Comparison of ENCODE assay signal across 13 mouse cellular contexts in genomic region chr9:102307656-102308055, GRCm38 (mm10). TPM values are rescaled to one million over a fixed set of nuclear protein-coding genes. Genes with fewer than 3 reads are reported as not detected.
DNase-seq lines count a peak whose midpoint lies in the region; ATAC-seq and TF ChIP-seq lines count a peak whose summit lies in the region.
"Had no signal": no experiment of that assay in that cellular context is flagged by ENCODE, and none has a peak within 500 bp of the region (broad histone marks: within the 10 kb centered on the region; RNA-seq: fewer than 3 reads in every experiment).

No protein-coding gene starts in this region.

- no peak overlapping the region for H3K4me2 ChIP-seq in kidney, embryonic 14.5 days (replicated peaks; ENCODE audit: low read depth, low read length)
- H3K4me2 ChIP-seq in midbrain, embryonic 16.5 days (ENCODE audit: low read length), result no peak overlapping the region
- no peak overlapping the region for H3K4me2 ChIP-seq in midbrain, embryonic 13.5 days (replicated peaks)
- H3K4me2 ChIP-seq: liver, embryonic 15.5 days had no signal

- no peak for TF ChIP-seq CTCF in gastrocnemius, adult 2 months (IDR thresholded peaks at IDR 0.05)

- 0 out of 2 replicates have a peak, but pooled peaks cover 2% of the 10 kb centered on the region for H3K4me1 ChIP-seq in kidney, embryonic 14.5 days (ENCODE audit: control insufficient read depth, insufficient read depth, low read length)
- peaks cover 29% of the 10 kb centered on the region for H3K4me1 ChIP-seq in midbrain, embryonic 16.5 days (ENCODE audit: control insufficient read depth, insufficient read depth, low read length)
- peaks cover 46% of the 10 kb centered on the region for H3K4me1 ChIP-seq in midbrain, embryonic 13.5 days (replicated peaks)
- H3K4me1 ChIP-seq: liver, embryonic 15.5 days had no signal

- no peak for DNase-seq in gastrocnemius, adult 2 months
- DNase-seq in gastrocnemius, postnatal 4 days (ENCODE audit: low spot score in 2 of 2), result no peak
- no peak for DNase-seq in kidney, postnatal 14 days
- DNase-seq in retina, embryonic 14.5 days (ENCODE audit: low spot score), result peak; percentile 24
- no peak for DNase-seq in urinary bladder, postnatal 4 days (ENCODE audit: low spot score in 2 of 2)

- intact Hi-C loops in gastrocnemius, adult 2 months (cut with DNase I), result no loop called here

- H3K27me3 ChIP-seq in kidney, embryonic 14.5 days (ENCODE audit: control insufficient read depth, insufficient read depth, low read length), result peaks cover 3% of the 10 kb centered on the region; the same call in 1 of the 2 replicates
- H3K27me3 ChIP-seq in midbrain, embryonic 16.5 days (ENCODE audit: control insufficient read depth, insufficient read depth, low read depth, low read length), result no peaks in the 10 kb centered on the region
- no peaks in the 10 kb centered on the region for H3K27me3 ChIP-seq in midbrain, embryonic 13.5 days
- H3K27me3 ChIP-seq: liver, embryonic 15.5 days had no signal

- peaks cover 3% of the 10 kb centered on the region; the same call in 1 of the 2 replicates for H3K9me3 ChIP-seq in kidney, embryonic 14.5 days (ENCODE audit: control insufficient read depth, low read length)
- H3K9me3 ChIP-seq in midbrain, embryonic 16.5 days (replicated peaks; ENCODE audit: control insufficient read depth, low read length, poor library complexity, severe bottlenecking), result no peaks in the 10 kb centered on the region; the same call in 1 of the 2 replicates
- peaks cover 5% of the 10 kb centered on the region; the same call in 1 of the 2 replicates for H3K9me3 ChIP-seq in midbrain, embryonic 13.5 days
- H3K9me3 ChIP-seq: liver, embryonic 15.5 days had no signal

- WGBS in kidney, embryonic 14.5 days, result 31% methylated on average over 4 of the region's 4 CpGs
- WGBS in midbrain, embryonic 16.5 days, result 28% methylated on average over 4 of the region's 4 CpGs
- WGBS in midbrain, embryonic 13.5 days, result 28% methylated on average over 4 of the region's 4 CpGs

- ATAC-seq in kidney, embryonic 14.5 days (ENCODE audit: low FRiP score, low TSS enrichment), result no peak
- ATAC-seq in midbrain, embryonic 16.5 days, result 0 out of 2 replicates have a peak, but pooled peaks have one; percentile 9
- no peak for ATAC-seq in midbrain, embryonic 13.5 days
- ATAC-seq: activated CD4-positive, CD25-positive, alpha-beta regulatory T cell, adult 4 months had no signal

- peak overlapping the region; percentile 59 for H3K27ac ChIP-seq in gastrocnemius, adult 2 months
- H3K27ac ChIP-seq in kidney, embryonic 14.5 days (ENCODE audit: low read depth, low read length), result peak overlapping the region; percentile 42; the same call in 1 of the 2 replicates
- 0 out of 2 replicates have a peak overlapping the region, but pooled peaks have one; percentile 33 for H3K27ac ChIP-seq in midbrain, embryonic 16.5 days (ENCODE audit: low read length)
- H3K27ac ChIP-seq in midbrain, embryonic 13.5 days, result no peak overlapping the region
- H3K27ac ChIP-seq: liver, embryonic 15.5 days had no signal

- no peaks in the 10 kb centered on the region for H3K36me3 ChIP-seq in kidney, embryonic 14.5 days (ENCODE audit: control insufficient read depth, insufficient read depth, low read length)
- H3K36me3 ChIP-seq in midbrain, embryonic 16.5 days (ENCODE audit: control insufficient read depth, insufficient read depth, low read length), result no peaks in the 10 kb centered on the region
- H3K36me3 ChIP-seq in midbrain, embryonic 13.5 days, result no peaks in the 10 kb centered on the region
- H3K36me3 ChIP-seq: liver, embryonic 15.5 days had no signal

- H3K4me3 ChIP-seq in gastrocnemius, adult 2 months, result no peak overlapping the region
- no peak overlapping the region for H3K4me3 ChIP-seq in kidney, embryonic 14.5 days (ENCODE audit: low read length)
- no peak overlapping the region for H3K4me3 ChIP-seq in midbrain, embryonic 16.5 days (ENCODE audit: low read depth, low read length)
- H3K4me3 ChIP-seq in midbrain, embryonic 13.5 days (replicated peaks), result no peak overlapping the region
- H3K4me3 ChIP-seq: liver, embryonic 15.5 days had no signal

- no peak overlapping the region for H3K9ac ChIP-seq in kidney, embryonic 14.5 days (ENCODE audit: low read depth, low read length)
- H3K9ac ChIP-seq in midbrain, embryonic 16.5 days (ENCODE audit: low read depth, low read length), result no peak overlapping the region
- H3K9ac ChIP-seq in midbrain, embryonic 13.5 days (replicated peaks), result no peak overlapping the region
- H3K9ac ChIP-seq: liver, embryonic 15.5 days had no signal

RNA-seq across cellular contexts. Expression of gene Ephb1, which starts 46.8 kb away (rescaled TPM):
- 1 to 10 TPM in 1 of 2 experiments, under 1 TPM in 1; 0.48 to 1.0 TPM for total RNA-seq in gastrocnemius, adult 2 months (2021)
- 1 to 10 TPM; 4.9 to 5.4 TPM for total RNA-seq in gastrocnemius, postnatal 4 days (2021)
- 3.8 and 4.9 TPM in 2 replicates for polyA plus RNA-seq in kidney, embryonic 14.5 days (2014; fragmentation: Nextera tagmentation; extraction: Ambion mirVana)
- 68.5 and 80.1 TPM in 2 replicates for polyA plus RNA-seq in midbrain, embryonic 16.5 days (2015; fragmentation: Nextera tagmentation; extraction: Ambion mirVana)
- 62.9 and 66.2 TPM in 2 replicates for polyA plus RNA-seq in midbrain, embryonic 13.5 days (2015; fragmentation: Nextera tagmentation; extraction: Ambion mirVana)
- total RNA-seq: common myeloid progenitor, adult 5-6 weeks; megakaryocyte, adult 5-6 weeks; MEL had no signal
- polyA plus RNA-seq: activated CD4-positive, CD25-positive, alpha-beta regulatory T cell, adult 4 months had no signal

Comparison
In these comparisons a context has a peak if more than half of its experiments do, and no peak if none do; other contexts are left out.
1. RNA of gene Ephb1, which starts 46.8 kb away (polyA plus RNA-seq): 68.5 to 80.1 TPM in midbrain, embryonic 16.5 days and 62.9 to 66.2 TPM in midbrain, embryonic 13.5 days; 3.8 to 4.9 TPM in kidney, embryonic 14.5 days; every median in the first group is over 10 times any median in the second.